Mouse (Mus musculus) limb, embryonic 12.5 days (tissue): ENCODE results near the gene Timm22. TPM values are rescaled to one million over a fixed set of nuclear protein-coding genes. Genes with fewer than 3 reads are reported as not detected.

Experiments
- ATAC-seq: fragments of 200-750 bp; cut with Nextera tagmentation; 2 replicates; pipeline ENCODE4 v1.8.0; 2017; ENCODE audit warnings: low read depth, moderate TSS enrichment; ENCODE audit not compliant: insufficient number of reproducible peaks, insufficient read depth, low FRiP score, low TSS enrichment
- H3K27ac ChIP-seq: fragments of 300-500 bp; sonication (generic); 2 replicates; pipeline ENCODE4 v1.5.1; 2016; ENCODE audit warnings: mild to moderate bottlenecking, moderate library complexity
- H3K27me3 ChIP-seq: fragments of 300-500 bp; sonication (generic); 2 replicates; pipeline ENCODE4 v1.6.1; 2016; ENCODE audit warnings: mild to moderate bottlenecking, moderate library complexity
- H3K36me3 ChIP-seq: fragments of 300-500 bp; sonication (generic); 2 replicates; pipeline ENCODE4 v1.6.1; 2016; ENCODE audit warnings: mild to moderate bottlenecking, moderate library complexity
- H3K4me1 ChIP-seq: fragments of 300-500 bp; sonication (generic); replicated peaks from 2 replicates; pipeline ENCODE4 v1.6.1; 2016
- H3K4me2 ChIP-seq: fragments of 300-500 bp; sonication (generic); 2 replicates; pipeline ENCODE4 v1.6.1; 2016; ENCODE audit warnings: mild to moderate bottlenecking, moderate library complexity
- H3K4me3 ChIP-seq: fragments of 300-500 bp; sonication (generic); replicated peaks from 2 replicates; pipeline ENCODE4 v1.5.1; 2016; ENCODE audit warnings: mild to moderate bottlenecking
- H3K9ac ChIP-seq: fragments of 300-500 bp; sonication (generic); replicated peaks from 2 replicates; pipeline ENCODE4 v1.6.1; 2016; ENCODE audit warnings: mild to moderate bottlenecking, moderate library complexity
- H3K9me3 ChIP-seq: fragments of 300-500 bp; sonication (generic); 2 replicates; pipeline ENCODE4 v1.6.1; 2016; ENCODE audit warnings: mild to moderate bottlenecking, moderate library complexity
- WGBS: fragments of 180-500 bp; shearing (Covaris S2); methylation state at CpG from one replicate; pipeline ENCODE4 v1.1.7; 2016; 5-methylcytosine and 5-hydroxymethylcytosine counted together
- polyA plus RNA-seq: library from polyadenylated mRNA; unstranded; fragments of >200 nt; fragmentation: Nextera tagmentation; extraction: Ambion mirVana; gene quantifications from 2 replicates; pipeline ENCODE4 v1.2.1, GENCODE M21; 2016

The Timm22 gene
- polyA plus RNA-seq, 1 experiment from 2014 or later = 149 TPM

DNA sequence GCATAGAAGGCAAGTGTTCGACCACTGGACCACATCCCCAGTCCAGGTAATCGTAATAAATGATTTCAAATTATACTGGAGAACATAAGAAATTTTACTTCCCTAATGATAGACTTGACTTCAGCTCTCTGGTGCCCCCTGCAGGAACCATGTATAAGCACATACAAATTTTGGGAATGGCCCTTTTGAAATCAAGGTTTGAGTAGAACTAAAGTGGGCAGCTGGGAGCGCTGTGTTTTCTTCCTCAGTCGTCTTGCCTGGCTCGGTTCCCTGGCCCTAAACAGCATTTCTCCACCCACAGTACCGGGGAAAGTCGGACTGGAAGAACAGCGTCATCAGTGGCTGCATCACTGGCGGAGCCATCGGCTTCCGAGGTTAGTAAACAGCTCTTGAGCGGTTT, 4.1 kb downstream of the Timm22 start:
- ATAC-seq = no peak
- H3K9me3 ChIP-seq = no peaks in the 10 kb centered on the region
- peaks cover 56% of the 10 kb centered on the region for H3K36me3 ChIP-seq

DNA sequence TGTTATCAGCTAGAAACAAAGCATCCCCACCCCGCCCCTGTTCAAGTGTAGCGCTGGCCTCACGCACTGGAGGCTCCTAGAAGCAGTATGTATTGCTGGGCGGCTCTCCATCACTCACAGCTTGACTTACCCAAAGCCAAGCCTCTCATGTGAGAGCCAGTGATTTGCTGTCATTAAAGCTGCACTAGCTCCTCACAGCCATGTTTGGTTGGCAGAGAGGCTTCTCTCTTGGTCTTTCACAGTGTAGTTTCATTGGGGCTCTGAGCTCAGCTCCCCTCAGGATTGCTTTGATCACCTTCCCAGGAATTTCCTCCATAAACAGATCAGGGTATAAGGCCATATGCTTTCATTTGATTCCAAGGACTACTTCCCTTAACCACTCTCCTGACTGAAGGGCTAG, 6.5 kb downstream of the Timm22 start:
- ATAC-seq = peak; percentile 63; the same call in 1 of the 2 replicates
- 73% methylated on average over 4 of the region's 4 CpGs for WGBS

More for the DNA sequence above, 4.1 kb downstream of the Timm22 start:
- Histone ChIP-seq H3K9ac (no peak overlapping the region), H3K4me1 (peaks cover 27% of the 10 kb centered on the region), H3K4me3 (no peak overlapping the region), H3K4me2 (no peak overlapping the region), H3K27me3 (no peaks in the 10 kb centered on the region), H3K27ac (no peak overlapping the region)
- 74% methylated on average over 12 of the region's 12 CpGs for WGBS

DNA sequence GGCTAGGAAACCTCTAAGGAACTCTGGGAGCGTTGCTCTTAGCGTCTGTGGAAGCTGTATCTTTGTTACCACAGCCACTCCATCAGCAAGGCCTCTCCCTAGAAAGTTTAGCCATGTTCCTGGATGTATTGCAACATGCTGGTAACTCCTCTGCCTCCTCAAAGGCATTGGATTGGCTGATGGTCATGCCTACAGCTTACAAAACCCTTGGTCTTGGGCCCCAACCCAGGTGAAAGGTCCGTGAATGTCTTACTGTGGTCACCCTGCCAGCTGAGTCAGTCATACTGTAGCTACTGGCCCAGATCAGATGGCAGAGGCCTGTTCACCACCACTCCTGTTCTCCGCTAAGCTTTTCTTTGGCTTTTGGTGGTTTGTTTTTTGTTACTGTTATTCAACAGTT, 8.2 kb downstream of the Timm22 start:
- H3K4me1 ChIP-seq = peaks cover 29% of the 10 kb centered on the region
- H3K27ac ChIP-seq = no peak overlapping the region
- 89% methylated on average over 4 of the region's 4 CpGs for WGBS

More for the DNA sequence above, 6.5 kb downstream of the Timm22 start:
- no peak overlapping the region for H3K9ac ChIP-seq
- no peak overlapping the region for H3K4me2 ChIP-seq
- no peaks in the 10 kb centered on the region for H3K27me3 ChIP-seq
- H3K27ac ChIP-seq = peak overlapping the region; percentile 78
- H3K36me3 ChIP-seq = peaks cover 80% of the 10 kb centered on the region
- H3K4me1 ChIP-seq = peaks cover 35% of the 10 kb centered on the region
- no peaks in the 10 kb centered on the region for H3K9me3 ChIP-seq
- H3K4me3 ChIP-seq = no peak overlapping the region

DNA sequence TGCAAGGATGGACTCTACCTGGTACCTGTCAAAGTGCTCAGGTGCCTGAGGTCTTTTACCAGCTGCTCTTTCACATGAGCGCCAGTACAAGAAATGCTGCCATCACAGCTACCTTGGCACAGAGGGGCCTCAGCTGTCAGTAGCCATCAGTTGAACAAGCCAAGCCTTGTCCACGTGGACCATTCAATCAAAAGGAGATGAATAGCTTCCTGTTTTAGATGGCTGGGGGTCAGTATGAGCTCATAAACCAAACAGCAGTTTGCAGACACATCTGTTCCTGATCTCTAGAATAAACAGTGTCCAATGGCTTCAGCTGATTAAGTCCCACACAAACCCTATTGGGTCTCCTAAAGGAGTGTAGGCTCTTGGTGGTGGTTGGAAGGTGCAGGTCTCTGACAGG, 9.2 kb downstream of the Timm22 start:
- Histone ChIP-seq H3K9me3 (no peaks in the 10 kb centered on the region), H3K4me3 (no peak overlapping the region), H3K36me3 (peaks cover 90% of the 10 kb centered on the region), H3K9ac (no peak overlapping the region), H3K4me2 (no peak overlapping the region), H3K27ac (peak overlapping the region; percentile 36; the same call in 1 of the 2 replicates), H3K4me1 (peaks cover 29% of the 10 kb centered on the region), H3K27me3 (no peaks in the 10 kb centered on the region)
- ATAC-seq = 0 out of 2 replicates have a peak, but pooled peaks have one; percentile 32
- WGBS = 36% methylated on average over 2 of the region's 2 CpGs

More for the DNA sequence above, 8.2 kb downstream of the Timm22 start:
- no peaks in the 10 kb centered on the region for H3K27me3 ChIP-seq
- no peak overlapping the region for H3K9ac ChIP-seq
- H3K4me3 ChIP-seq = no peak overlapping the region
- no peak overlapping the region for H3K4me2 ChIP-seq
- H3K36me3 ChIP-seq = peaks cover 84% of the 10 kb centered on the region
- no peak for ATAC-seq
- no peaks in the 10 kb centered on the region for H3K9me3 ChIP-seq

DNA sequence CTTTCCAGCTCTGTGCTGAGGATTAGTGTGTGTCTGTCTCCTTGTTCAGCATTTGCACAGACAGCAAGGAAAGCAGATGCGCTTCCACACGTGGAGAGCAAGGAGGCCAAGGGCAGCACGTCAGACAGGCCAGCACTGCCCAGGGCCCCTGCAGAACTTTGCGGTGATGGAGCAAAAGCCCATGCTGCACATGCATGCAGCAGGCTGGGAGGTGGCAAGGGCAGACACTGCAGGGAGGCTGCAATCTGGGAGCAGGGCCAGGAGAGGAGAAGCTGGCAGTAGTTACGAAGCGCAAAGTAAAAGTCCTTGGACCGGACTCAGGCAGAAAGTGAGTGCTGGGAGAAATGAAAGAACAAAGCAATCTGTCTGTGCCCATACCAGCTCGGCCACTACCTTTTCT, 11.7 kb downstream of the Timm22 start:
- Histone ChIP-seq H3K27me3 (no peaks in the 10 kb centered on the region), H3K9ac (no peak overlapping the region; the same call in 1 of the 2 replicates), H3K9me3 (no peaks in the 10 kb centered on the region), H3K36me3 (peaks cover 98% of the 10 kb centered on the region), H3K4me3 (no peak overlapping the region), H3K4me1 (peaks cover 25% of the 10 kb centered on the region), H3K4me2 (no peak overlapping the region), H3K27ac (0 out of 2 replicates have a peak overlapping the region, but pooled peaks have one; percentile 29)
- 90% methylated on average over 8 of the region's 8 CpGs for WGBS
- no peak for ATAC-seq

DNA sequence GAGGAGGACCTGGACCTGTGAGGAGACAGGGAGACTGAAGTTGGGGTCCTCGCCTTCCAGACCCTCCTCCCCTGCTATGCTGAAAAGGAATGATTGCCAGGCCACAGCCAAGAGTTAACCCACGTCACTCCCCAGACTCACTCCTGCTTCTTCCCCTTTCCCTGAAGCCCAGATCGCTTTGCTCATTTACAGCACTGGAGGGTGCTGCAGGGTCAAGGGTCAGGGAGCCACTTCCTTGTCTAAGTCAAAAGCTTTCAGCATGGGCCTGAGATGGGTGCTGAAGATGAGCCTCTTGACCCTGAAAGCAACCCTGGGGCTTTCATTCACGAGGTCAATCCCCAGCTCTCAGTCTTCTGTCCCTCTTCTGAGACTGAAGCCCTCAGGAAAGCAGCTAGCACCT, 12.4 kb downstream of the Timm22 start:
- no peak for ATAC-seq
- WGBS = 63% methylated on average over 4 of the region's 4 CpGs

DNA sequence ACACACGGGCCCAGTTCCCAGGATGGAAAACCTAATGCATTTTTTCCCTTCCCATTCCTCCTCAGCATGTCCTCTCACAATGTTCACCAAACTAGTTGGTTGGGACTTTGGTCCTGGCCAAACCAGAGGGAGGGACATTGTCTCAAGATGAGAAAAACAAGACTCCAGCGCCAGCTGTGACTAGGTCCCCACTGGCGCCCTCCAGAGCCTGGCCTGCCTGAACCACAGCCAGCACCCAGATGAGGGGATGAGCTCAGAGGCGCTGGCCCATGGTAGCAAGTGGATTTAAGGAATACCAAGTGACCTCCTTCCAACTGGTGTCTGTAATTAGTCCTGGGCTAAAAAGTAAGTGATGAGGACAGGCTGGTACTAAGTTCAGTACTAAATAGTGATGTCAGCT, 14.1 kb downstream of the Timm22 start:
- H3K27ac ChIP-seq = no peak overlapping the region
- H3K36me3 ChIP-seq = peaks cover 96% of the 10 kb centered on the region
- 74% methylated on average over 4 of the region's 4 CpGs for whole genome bisulfite sequencing
- H3K4me3 ChIP-seq = no peak overlapping the region
- H3K27me3 ChIP-seq = no peaks in the 10 kb centered on the region
- no peaks in the 10 kb centered on the region for H3K9me3 ChIP-seq
- no peak overlapping the region for H3K4me2 ChIP-seq
- no peak overlapping the region for H3K9ac ChIP-seq
- H3K4me1 ChIP-seq = peaks cover 13% of the 10 kb centered on the region
- ATAC-seq = no peak

More for the DNA sequence above, 12.4 kb downstream of the Timm22 start:
- Histone ChIP-seq H3K27me3 (no peaks in the 10 kb centered on the region), H3K9me3 (no peaks in the 10 kb centered on the region), H3K4me1 (peaks cover 18% of the 10 kb centered on the region), H3K36me3 (peaks cover 99% of the 10 kb centered on the region), H3K4me2 (no peak overlapping the region), H3K27ac (peak overlapping the region; percentile 29; the same call in 1 of the 2 replicates), H3K9ac (no peak overlapping the region), H3K4me3 (no peak overlapping the region)

DNA sequence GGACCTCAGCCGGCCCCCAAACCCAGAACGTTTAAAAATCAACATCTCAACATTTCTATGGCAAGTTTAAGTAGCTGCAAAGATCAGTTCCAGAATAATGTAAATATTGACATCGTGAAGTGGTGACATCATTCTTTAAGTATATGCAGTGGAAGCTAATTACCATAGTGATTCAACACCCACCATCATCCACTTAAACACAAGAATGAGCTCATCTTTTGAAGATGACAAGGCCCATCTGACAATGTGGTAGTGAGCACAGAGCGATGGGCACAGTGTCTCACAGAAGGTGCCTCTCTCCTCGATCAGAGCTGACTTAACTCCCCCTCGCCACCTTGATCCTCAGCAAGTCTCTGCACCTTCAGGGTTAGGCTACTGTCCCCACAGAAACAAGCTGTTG, 19.0 kb downstream of the Timm22 start:
- Histone ChIP-seq H3K4me3 (no peak overlapping the region), H3K36me3 (peaks cover 56% of the 10 kb centered on the region), H3K4me2 (no peak overlapping the region), H3K27ac (no peak overlapping the region), H3K9me3 (no peaks in the 10 kb centered on the region), H3K4me1 (peaks cover 34% of the 10 kb centered on the region), H3K27me3 (no peaks in the 10 kb centered on the region), H3K9ac (no peak overlapping the region)
- 91% methylated on average over 6 of the region's 6 CpGs for WGBS
- no peak for ATAC-seq

DNA sequence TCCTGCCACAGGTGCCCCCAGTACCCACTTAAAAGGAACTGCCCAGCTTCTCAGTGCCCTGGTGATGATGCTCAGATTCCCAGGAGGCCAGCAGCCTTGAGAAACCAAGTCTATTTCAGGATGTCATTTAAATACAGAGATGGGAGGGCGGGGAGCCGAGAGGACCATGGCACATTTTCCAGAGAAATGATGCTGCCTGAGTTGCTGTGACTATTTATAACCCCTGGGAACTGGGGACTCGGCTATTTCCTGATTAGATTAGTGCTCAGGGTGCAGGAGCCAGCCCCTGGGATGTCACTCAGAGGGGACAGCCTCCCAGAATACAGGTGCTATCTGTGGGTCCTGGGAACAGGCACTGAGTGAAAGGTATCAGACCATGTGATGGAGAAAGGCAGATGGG, 21.0 kb downstream of the Timm22 start:
- ATAC-seq = no peak
- peaks cover 42% of the 10 kb centered on the region for H3K36me3 ChIP-seq
- no peak overlapping the region for H3K27ac ChIP-seq
- no peaks in the 10 kb centered on the region for H3K9me3 ChIP-seq
- no peak overlapping the region for H3K4me2 ChIP-seq
- H3K4me3 ChIP-seq = no peak overlapping the region
- H3K27me3 ChIP-seq = no peaks in the 10 kb centered on the region
- WGBS = 70% methylated on average over 3 of the region's 3 CpGs
- peaks cover 53% of the 10 kb centered on the region for H3K4me1 ChIP-seq
- H3K9ac ChIP-seq = no peak overlapping the region

DNA sequence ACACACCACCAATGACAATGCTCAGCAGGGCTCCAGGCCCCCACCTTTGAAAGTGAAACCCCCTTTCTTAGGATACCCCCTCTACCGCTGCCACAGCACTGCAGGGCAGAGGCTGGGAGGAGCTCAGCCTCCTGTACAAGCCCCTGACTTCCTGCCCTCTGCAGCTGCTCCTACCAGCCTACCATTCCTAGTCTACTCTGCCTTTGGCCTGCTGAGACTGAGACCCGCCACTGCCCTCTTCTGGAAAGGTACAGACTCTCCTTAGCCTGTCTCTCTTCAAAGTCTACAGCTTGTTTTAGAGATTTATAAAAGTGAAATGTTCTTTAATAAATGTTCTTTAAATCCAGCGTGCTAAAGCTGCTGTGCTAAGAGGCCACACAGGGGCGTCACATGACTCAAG, 22.3 kb downstream of the Timm22 start:
- Histone ChIP-seq H3K27me3 (no peaks in the 10 kb centered on the region), H3K27ac (peak overlapping the region; percentile 97), H3K4me2 (no peak overlapping the region), H3K9me3 (no peaks in the 10 kb centered on the region), H3K4me3 (no peak overlapping the region), H3K36me3 (peaks cover 40% of the 10 kb centered on the region), H3K4me1 (peaks cover 58% of the 10 kb centered on the region), H3K9ac (no peak overlapping the region)
- ATAC-seq = no peak
- 40% methylated on average over 4 of the region's 4 CpGs for WGBS

DNA sequence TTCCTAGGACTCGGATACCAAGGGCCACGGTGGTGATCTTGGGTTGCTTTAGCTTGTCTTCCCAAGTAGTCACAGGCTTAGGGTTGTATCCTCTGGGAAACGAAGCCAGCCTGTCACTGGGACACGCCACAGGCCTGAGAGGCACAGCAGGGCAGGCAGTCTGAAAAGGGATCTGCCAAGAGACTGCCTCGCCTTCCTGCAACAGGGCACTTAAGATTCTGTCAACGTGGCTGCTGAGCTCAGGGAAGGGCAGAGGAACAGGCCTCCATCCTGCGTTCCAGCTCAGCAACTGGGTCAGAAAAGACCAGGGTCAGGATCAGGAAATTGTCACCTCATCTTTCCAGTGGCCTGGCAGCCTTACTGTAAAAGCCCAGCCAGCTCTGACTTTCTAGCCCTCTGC, 22.8 kb downstream of the Timm22 start:
- no peak for ATAC-seq
- no peaks in the 10 kb centered on the region for H3K9me3 ChIP-seq
- peak overlapping the region; percentile 19; the same call in 1 of the 2 replicates for H3K4me2 ChIP-seq
- peak overlapping the region; percentile 51; the same call in 1 of the 2 replicates for H3K9ac ChIP-seq
- peaks cover 36% of the 10 kb centered on the region for H3K36me3 ChIP-seq
- no peak overlapping the region for H3K4me3 ChIP-seq
- 31% methylated on average over 7 of the region's 7 CpGs for WGBS
- peaks cover 63% of the 10 kb centered on the region for H3K4me1 ChIP-seq
- H3K27me3 ChIP-seq = no peaks in the 10 kb centered on the region
- peak overlapping the region; percentile 97 for H3K27ac ChIP-seq
